Mouse (Mus musculus) kidney, postnatal 0 days (tissue): ENCODE measurements at regions not wholly inside any gene's neighbourhood (a gene's known extent, or its start where the extent isn't known, plus 50 kb on each side); places are given as distances from the start of the nearest gene placed in this dataset.

Source experiments
- ATAC-seq: fragments of 200-750 bp; cut with Nextera tagmentation; replicated peaks from 2 replicates; pipeline ENCODE4 v1.8.0; 2017; ENCODE audit warnings: low read depth, moderate number of reproducible peaks, moderate TSS enrichment, moderate library complexity; ENCODE audit not compliant: low FRiP score
- DNase-seq: peaks from one replicate; pipeline ENCODE4 v3.0.0-alpha.2; 2016; ENCODE audit warnings: low spot score
- H3K27ac ChIP-seq: fragments of 300-500 bp; sonication (generic); 2 replicates; pipeline ENCODE4 v1.5.1; 2014; ENCODE audit warnings: mild to moderate bottlenecking
- H3K27me3 ChIP-seq: fragments of 300-500 bp; sonication (generic); 2 replicates; pipeline ENCODE4 v1.6.1; 2014; ENCODE audit warnings: low read length, mixed read lengths; ENCODE audit not compliant: insufficient read depth
- H3K36me3 ChIP-seq: fragments of 300-500 bp; sonication (generic); 2 replicates; pipeline ENCODE4 v1.6.1; 2014; ENCODE audit warnings: low read length, mixed read lengths; ENCODE audit not compliant: insufficient read depth
- H3K4me1 ChIP-seq: fragments of 300-500 bp; sonication (generic); replicated peaks from 2 replicates; pipeline ENCODE4 v1.6.1; 2014; ENCODE audit warnings: antibody characterized with exemption, low read length, mixed read lengths; ENCODE audit not compliant: insufficient read depth
- H3K4me2 ChIP-seq: fragments of 300-500 bp; sonication (generic); 2 replicates; pipeline ENCODE4 v1.6.1; 2014; ENCODE audit warnings: mild to moderate bottlenecking, low read length, moderate library complexity, mixed read lengths
- H3K4me3 ChIP-seq: fragments of 300-500 bp; sonication (generic); replicated peaks from 2 replicates; pipeline ENCODE4 v1.5.1; 2014; ENCODE audit warnings: low read depth, low read length
- H3K9ac ChIP-seq: fragments of 300-500 bp; sonication (generic); 2 replicates; pipeline ENCODE4 v1.6.1; 2014; ENCODE audit warnings: low read depth, low read length
- H3K9me3 ChIP-seq: fragments of 300-500 bp; sonication (generic); replicated peaks from 2 replicates; pipeline ENCODE4 v1.6.1; 2016; ENCODE audit warnings: low read length, inconsistent platforms, mixed read lengths
- CTCF ChIP-seq: IDR thresholded peaks from 2 replicates; pipeline ENCODE4 v1.5.1; 2016; ENCODE audit warnings: antibody characterized with exemption, low read depth, mild to moderate bottlenecking, moderate library complexity
- WGBS: fragments of 180-500 bp; shearing (Covaris S2); extraction: QIAGEN DNeasy Blood & Tissue Kit; methylation state at CpG from one replicate; pipeline ENCODE4 v1.1.7; 2014; 5-methylcytosine and 5-hydroxymethylcytosine counted together

DNA sequence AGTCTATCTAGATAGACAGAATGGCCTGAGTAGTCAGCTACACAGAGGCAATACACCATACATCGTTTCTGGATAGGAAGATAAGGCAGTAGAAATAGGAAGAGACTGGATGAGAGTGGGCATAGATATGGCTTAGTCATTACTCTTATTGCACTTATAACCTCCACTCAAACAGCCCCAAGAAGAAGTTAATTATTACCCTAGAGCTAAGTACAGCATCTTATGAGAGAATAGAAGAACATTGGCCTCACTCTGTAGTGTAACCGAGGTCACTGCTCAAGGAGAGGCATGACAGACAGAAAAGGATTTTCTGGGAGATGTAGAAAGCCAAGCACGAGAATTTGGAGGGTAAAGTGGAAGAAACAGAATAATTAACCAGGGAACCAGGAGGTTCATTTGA is 331.5 kb downstream of the Poteg start:
- Histone ChIP-seq H3K36me3 (no peaks in the 10 kb centered on the region), H3K27me3 (no peaks in the 10 kb centered on the region), H3K4me1 (no peaks in the 10 kb centered on the region), H3K4me2 (no peak overlapping the region), H3K9ac (no peak overlapping the region), H3K4me3 (no peak overlapping the region), H3K27ac (no peak overlapping the region), H3K9me3 (no peaks in the 10 kb centered on the region)
- peak; percentile 57; the same call in 1 of the 2 replicates for ATAC-seq
- TF ChIP-seq CTCF, result no peak
- DNase-seq, result no peak
- 62% methylated on average over 3 of the region's 3 CpGs for WGBS
